Mouse (Mus musculus): ENCODE results near the gene Ifnar2.

The Ifnar2 gene

GRCm38 (mm10) chr16:91372577-91373472 lies at the start of gene Ifnar2:
Gene Ifnar2, plus strand, starts transcription at chr16:91372783.
- DNase-seq: peak; percentile 94

GRCm38 (mm10) chr16:91327605-91328004 lies 45.0 kb upstream of the Ifnar2 start:
- no peak for DNase-seq

- no peak for DNase-seq
Measured at GRCm38 (mm10) chr16:91328922-91329321, 43.7 kb upstream of the Ifnar2 start.

GRCm38 (mm10) chr16:91330496-91330895 lies 42.1 kb upstream of the Ifnar2 start:
- DNase-seq: no peak

- DNase-seq: no peak
Measured at GRCm38 (mm10) chr16:91331153-91331552, 41.4 kb upstream of the Ifnar2 start.

- no peak for DNase-seq
Measured at GRCm38 (mm10) chr16:91332880-91333279, 39.7 kb upstream of the Ifnar2 start.

- DNase-seq: no peak
Measured at GRCm38 (mm10) chr16:91334190-91334893, 38.2 kb upstream of the Ifnar2 start.

- DNase-seq: peak; percentile 43
Measured at GRCm38 (mm10) chr16:91336753-91337152, 35.8 kb upstream of the Ifnar2 start.

- no peak for DNase-seq
Measured at GRCm38 (mm10) chr16:91337480-91337879, 35.1 kb upstream of the Ifnar2 start.

- DNase-seq: no peak
Measured at GRCm38 (mm10) chr16:91346491-91346890, 26.1 kb upstream of the Ifnar2 start.

GRCm38 (mm10) chr16:91347491-91348263 lies 24.9 kb upstream of the Ifnar2 start:
- DNase-seq: no peak

- DNase-seq: no peak
Measured at GRCm38 (mm10) chr16:91348264-91348565, 24.4 kb upstream of the Ifnar2 start.

- no peak for DNase-seq
Measured at GRCm38 (mm10) chr16:91348588-91349330, 23.8 kb upstream of the Ifnar2 start.

GRCm38 (mm10) chr16:91352084-91352562 lies 20.5 kb upstream of the Ifnar2 start:
- DNase-seq: peak; percentile 87

- DNase-seq: peak; percentile 90
Measured at GRCm38 (mm10) chr16:91352749-91353148, 19.8 kb upstream of the Ifnar2 start.

GRCm38 (mm10) chr16:91353177-91353576 lies 19.4 kb upstream of the Ifnar2 start:
- peak; percentile 68 for DNase-seq

- DNase-seq: no peak
Measured at GRCm38 (mm10) chr16:91353638-91354037, 18.9 kb upstream of the Ifnar2 start.

GRCm38 (mm10) chr16:91354599-91354998 lies 18.0 kb upstream of the Ifnar2 start:
- DNase-seq: no peak

GRCm38 (mm10) chr16:91355160-91355559 lies 17.4 kb upstream of the Ifnar2 start:
- peak; percentile 52 for DNase-seq

- no peak for DNase-seq
Measured at GRCm38 (mm10) chr16:91356760-91357525, 15.6 kb upstream of the Ifnar2 start.

- DNase-seq: no peak
Measured at GRCm38 (mm10) chr16:91357526-91357900, 15.1 kb upstream of the Ifnar2 start.

GRCm38 (mm10) chr16:91358555-91358954 lies 14.0 kb upstream of the Ifnar2 start:
- no peak for DNase-seq
